Mouse (Mus musculus): ENCODE measurements at regions not wholly inside any gene's neighbourhood (a gene's known extent, or its start where the extent isn't known, plus 50 kb on each side); places are given as distances from the start of the nearest gene placed in this dataset.

DNA sequence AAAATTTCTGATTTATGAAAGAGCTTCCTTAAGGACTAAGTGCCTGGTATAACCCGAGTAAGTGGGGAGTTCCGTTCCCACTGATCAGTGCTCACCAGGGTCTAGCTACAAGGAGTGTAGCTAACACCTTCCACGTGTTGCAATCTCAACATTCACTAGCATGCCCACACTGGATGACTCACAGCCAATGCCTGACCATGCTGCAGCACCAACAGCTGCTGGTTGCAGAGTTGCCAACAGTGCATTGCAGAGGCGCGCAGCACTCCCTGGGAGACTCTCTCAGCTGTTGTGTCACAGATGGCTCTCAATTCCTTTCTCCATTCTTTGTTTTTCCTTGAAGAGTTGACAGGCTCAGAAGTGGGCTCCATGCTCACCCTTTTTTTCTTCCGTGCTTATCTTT lies 787.5 kb upstream of the Tenm3 start:
- Histone ChIP-seq H3K4me1 (ENCODE audit: control insufficient read depth, insufficient read depth, low read length) (no peaks in the 10 kb centered on the region), H3K4me3 (ENCODE audit: control insufficient read depth, low read depth, low read length) (no peak overlapping the region), H3K27me3 (ENCODE audit: control insufficient read depth, insufficient read depth, low read length) (no peaks in the 10 kb centered on the region), H3K36me3 (ENCODE audit: control insufficient read depth, insufficient read depth, low read length) (no peaks in the 10 kb centered on the region), H3K27ac (ENCODE audit: control insufficient read depth, insufficient read depth, low read depth, low read length) (no peak overlapping the region)
- TF ChIP-seq CTCF (IDR thresholded peaks at IDR 0.05; ENCODE audit: control insufficient read depth, insufficient read depth, insufficient replicate concordance, low read depth, low read length): no peak
- no peak for TF ChIP-seq POLR2A (IDR thresholded peaks at IDR 0.05; ENCODE audit: control insufficient read depth, low read depth, low read length)

DNA sequence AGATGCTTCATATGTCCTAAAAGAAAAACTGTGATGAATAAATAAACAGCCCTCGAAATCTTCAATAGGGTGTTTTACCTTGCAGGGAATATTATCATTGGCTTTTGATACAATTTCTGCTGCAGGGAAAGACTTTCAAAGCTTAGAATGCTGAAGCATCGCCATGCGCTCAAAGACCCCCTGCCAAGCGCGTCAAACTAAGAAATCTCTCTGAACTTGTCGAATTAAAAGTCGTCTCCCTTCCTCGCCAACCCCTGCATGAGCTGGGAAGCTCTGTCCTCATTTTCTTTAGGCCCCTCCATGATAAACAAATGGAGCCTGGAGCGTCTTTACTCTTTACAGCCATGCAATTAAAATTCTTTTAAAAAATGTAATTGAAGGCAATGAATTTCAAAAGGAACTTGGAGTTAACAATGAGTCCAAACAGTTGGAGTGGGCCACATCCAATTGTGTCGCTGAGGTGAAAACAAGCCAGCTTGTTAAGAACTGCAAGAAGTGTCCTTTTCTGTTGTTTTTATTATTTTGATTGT lies 784.3 kb upstream of the Tenm3 start:
- no peaks in the 10 kb centered on the region for H3K4me1 ChIP-seq (ENCODE audit: control insufficient read depth, insufficient read depth, low read length)
- TF ChIP-seq CTCF (IDR thresholded peaks at IDR 0.05; ENCODE audit: control insufficient read depth, insufficient read depth, insufficient replicate concordance, low read depth, low read length): no peak
- TF ChIP-seq POLR2A (IDR thresholded peaks at IDR 0.05; ENCODE audit: control insufficient read depth, low read depth, low read length): no peak
- no peak overlapping the region for H3K4me3 ChIP-seq (ENCODE audit: control insufficient read depth, low read depth, low read length)
- H3K36me3 ChIP-seq (ENCODE audit: control insufficient read depth, insufficient read depth, low read length): no peaks in the 10 kb centered on the region
- H3K27me3 ChIP-seq (ENCODE audit: control insufficient read depth, insufficient read depth, low read length): no peaks in the 10 kb centered on the region
- H3K27ac ChIP-seq (ENCODE audit: control insufficient read depth, insufficient read depth, low read depth, low read length): no peak overlapping the region

DNA sequence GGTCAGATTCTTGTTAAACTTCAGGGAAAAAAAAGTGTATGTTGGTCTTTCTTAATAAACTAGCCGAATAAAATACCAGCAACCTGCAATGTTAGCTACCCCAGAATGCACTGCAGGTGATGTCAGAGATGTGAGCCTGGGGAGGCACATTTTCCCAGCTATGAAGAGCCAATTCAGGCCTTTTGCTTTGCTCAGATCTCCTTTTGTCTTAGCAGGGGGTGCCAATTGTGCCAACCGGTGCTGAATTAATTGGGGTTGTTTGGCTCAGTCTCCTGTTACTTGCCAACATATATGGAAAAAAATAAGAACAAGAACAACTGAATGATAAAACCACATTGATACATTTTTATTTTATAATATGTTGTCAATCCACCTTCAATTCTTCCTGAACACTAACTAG lies 751.8 kb upstream of the Tenm3 start:
- H3K4me1 ChIP-seq (ENCODE audit: control insufficient read depth, insufficient read depth, low read length): no peaks in the 10 kb centered on the region
- TF ChIP-seq POLR2A (IDR thresholded peaks at IDR 0.05; ENCODE audit: control insufficient read depth, low read depth, low read length) (no peak), CTCF (IDR thresholded peaks at IDR 0.05; ENCODE audit: control insufficient read depth, insufficient read depth, insufficient replicate concordance, low read depth, low read length) (no peak)
- H3K27ac ChIP-seq (ENCODE audit: control insufficient read depth, insufficient read depth, low read depth, low read length): no peak overlapping the region

DNA sequence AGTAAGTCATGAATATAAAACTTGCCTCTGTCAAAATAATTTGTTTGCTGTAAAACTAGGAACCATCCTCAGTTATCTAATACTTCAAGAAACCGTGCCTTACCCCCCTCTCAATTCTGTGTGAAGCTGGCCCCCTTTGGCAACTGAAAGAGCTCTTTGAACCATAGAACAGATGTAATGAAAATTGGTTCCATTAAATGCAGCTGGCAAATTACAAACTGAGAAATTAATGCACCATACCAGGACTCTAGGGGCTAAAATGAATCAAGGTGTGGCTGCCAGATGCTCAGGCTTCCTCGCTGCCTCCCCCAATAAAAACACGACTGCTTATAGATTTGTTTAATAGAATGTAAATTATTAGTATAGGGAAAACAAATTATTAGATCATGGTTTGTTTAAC lies 723.7 kb upstream of the Tenm3 start:
- no peak overlapping the region for H3K27ac ChIP-seq (ENCODE audit: control insufficient read depth, insufficient read depth, low read depth, low read length)
- no peaks in the 10 kb centered on the region for H3K4me1 ChIP-seq (ENCODE audit: control insufficient read depth, insufficient read depth, low read length)
- no peaks in the 10 kb centered on the region for H3K27me3 ChIP-seq (ENCODE audit: control insufficient read depth, insufficient read depth, low read length)
- no peaks in the 10 kb centered on the region for H3K36me3 ChIP-seq (ENCODE audit: control insufficient read depth, insufficient read depth, low read length)
- no peak overlapping the region for H3K4me3 ChIP-seq (ENCODE audit: control insufficient read depth, low read depth, low read length)
- TF ChIP-seq POLR2A (IDR thresholded peaks at IDR 0.05; ENCODE audit: control insufficient read depth, low read depth, low read length): no peak
- TF ChIP-seq CTCF (IDR thresholded peaks at IDR 0.05; ENCODE audit: control insufficient read depth, insufficient read depth, insufficient replicate concordance, low read depth, low read length): no peak

More for the DNA sequence above, 751.8 kb upstream of the Tenm3 start:
- Histone ChIP-seq H3K27me3 (ENCODE audit: control insufficient read depth, insufficient read depth, low read length) (no peaks in the 10 kb centered on the region), H3K4me3 (ENCODE audit: control insufficient read depth, low read depth, low read length) (no peak overlapping the region), H3K36me3 (ENCODE audit: control insufficient read depth, insufficient read depth, low read length) (no peaks in the 10 kb centered on the region)

DNA sequence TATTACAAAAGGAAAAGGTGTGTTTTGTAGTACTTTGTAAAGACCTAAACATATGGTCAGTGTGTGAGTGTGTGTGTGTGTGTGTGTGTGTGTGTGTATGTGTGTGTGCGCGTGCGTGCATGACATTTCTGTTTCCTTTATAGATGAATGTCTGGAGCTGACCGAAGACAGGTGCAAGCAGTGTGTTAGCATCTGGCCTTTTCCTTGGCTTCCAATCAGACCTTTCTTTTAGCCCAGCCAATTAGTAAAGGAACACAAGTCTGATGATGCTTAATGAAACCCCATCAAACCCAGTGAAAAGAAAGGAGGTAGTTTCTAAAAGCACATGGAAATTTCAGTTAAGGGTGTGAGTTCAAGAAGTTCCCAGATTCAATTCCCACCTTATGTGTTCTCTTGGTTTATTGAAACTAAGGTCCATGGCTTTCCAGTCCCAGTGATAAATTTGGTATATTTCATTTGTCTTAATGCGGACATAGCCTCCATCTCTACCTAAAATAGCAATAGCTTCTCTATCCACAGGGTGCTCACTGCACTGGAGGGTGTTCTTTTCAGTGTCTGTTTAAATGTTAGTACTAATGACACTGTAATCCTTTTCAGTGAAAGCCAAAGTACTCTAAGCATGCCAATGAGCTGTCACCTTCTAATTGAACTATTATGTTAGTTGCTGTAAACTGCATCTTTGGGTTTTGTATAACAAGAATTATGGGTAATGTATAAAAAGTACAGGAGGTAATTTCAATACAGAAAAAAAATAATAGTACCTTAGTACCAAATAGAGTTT lies 719.9 kb upstream of the Tenm3 start:
- no peaks in the 10 kb centered on the region for H3K4me1 ChIP-seq (ENCODE audit: control insufficient read depth, insufficient read depth, low read length)
- H3K27me3 ChIP-seq (ENCODE audit: control insufficient read depth, insufficient read depth, low read length): no peaks in the 10 kb centered on the region
- H3K36me3 ChIP-seq (ENCODE audit: control insufficient read depth, insufficient read depth, low read length): no peaks in the 10 kb centered on the region
- TF ChIP-seq POLR2A (IDR thresholded peaks at IDR 0.05; ENCODE audit: control insufficient read depth, low read depth, low read length) (no peak), CTCF (IDR thresholded peaks at IDR 0.05; ENCODE audit: control insufficient read depth, insufficient read depth, insufficient replicate concordance, low read depth, low read length) (no peak)
- H3K4me3 ChIP-seq (ENCODE audit: control insufficient read depth, low read depth, low read length): no peak overlapping the region
- H3K27ac ChIP-seq (ENCODE audit: control insufficient read depth, insufficient read depth, low read depth, low read length): no peak overlapping the region

DNA sequence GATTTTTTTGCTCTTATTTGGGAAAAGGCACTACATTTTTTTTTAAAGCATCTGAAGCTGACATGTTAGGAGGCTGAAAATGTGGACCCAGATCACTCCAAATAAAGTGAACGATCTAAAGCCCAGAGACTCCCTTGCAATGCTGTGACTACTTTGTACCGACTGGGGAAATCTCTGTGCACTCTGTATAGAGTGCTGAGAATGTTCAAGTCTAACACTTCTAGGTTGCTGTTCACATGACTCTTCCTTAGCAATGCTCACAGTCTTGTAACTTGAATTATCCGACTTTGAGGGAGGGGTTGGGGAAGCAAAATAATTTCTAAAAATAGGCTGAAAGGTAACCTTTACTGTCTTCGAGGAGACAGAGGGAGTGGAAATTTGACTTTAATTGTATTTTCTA lies 719.2 kb upstream of the Tenm3 start:
- Histone ChIP-seq H3K27ac (ENCODE audit: control insufficient read depth, insufficient read depth, low read depth, low read length) (no peak overlapping the region), H3K4me3 (ENCODE audit: control insufficient read depth, low read depth, low read length) (no peak overlapping the region), H3K36me3 (ENCODE audit: control insufficient read depth, insufficient read depth, low read length) (no peaks in the 10 kb centered on the region), H3K4me1 (ENCODE audit: control insufficient read depth, insufficient read depth, low read length) (no peaks in the 10 kb centered on the region), H3K27me3 (ENCODE audit: control insufficient read depth, insufficient read depth, low read length) (no peaks in the 10 kb centered on the region)
- TF ChIP-seq CTCF (IDR thresholded peaks at IDR 0.05; ENCODE audit: control insufficient read depth, insufficient read depth, insufficient replicate concordance, low read depth, low read length): no peak
- TF ChIP-seq POLR2A (IDR thresholded peaks at IDR 0.05; ENCODE audit: control insufficient read depth, low read depth, low read length): no peak

DNA sequence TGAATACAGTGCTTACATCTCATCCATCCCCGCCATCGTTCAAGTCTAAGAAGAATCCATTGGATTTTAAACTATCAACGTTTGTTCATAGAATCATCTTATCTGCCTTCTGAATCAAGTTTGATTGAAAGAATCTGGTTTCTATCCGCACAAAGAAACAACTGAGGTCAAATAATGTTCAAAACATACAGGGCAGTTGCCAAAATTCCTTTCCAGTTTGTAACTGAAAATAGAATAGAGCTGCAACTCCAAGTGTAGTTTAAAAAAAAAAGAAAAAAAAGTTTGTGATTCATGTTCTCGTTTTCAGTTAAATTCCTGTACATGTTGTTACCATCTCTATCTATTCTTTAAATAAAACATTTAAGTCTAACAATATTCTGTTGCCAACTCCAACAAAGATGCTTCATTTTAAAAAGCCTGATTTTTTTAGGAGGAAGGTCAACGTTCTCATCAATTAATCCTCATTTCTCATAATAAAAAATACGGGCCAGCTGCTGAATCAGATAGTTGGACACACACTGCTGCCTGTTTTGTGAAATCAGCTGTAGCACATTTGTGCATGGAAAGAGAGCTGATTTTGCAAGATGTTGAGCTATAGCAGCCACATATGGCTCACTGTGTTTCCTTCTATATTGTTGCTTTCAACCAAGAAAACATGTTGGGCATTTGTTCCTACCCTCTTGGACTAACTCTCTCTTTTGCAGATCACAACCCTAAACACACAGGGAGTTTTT lies 712.1 kb upstream of the Tenm3 start:
- no peak for TF ChIP-seq POLR2A (IDR thresholded peaks at IDR 0.05; ENCODE audit: control insufficient read depth, low read depth, low read length)
- no peak for TF ChIP-seq CTCF (IDR thresholded peaks at IDR 0.05; ENCODE audit: control insufficient read depth, insufficient read depth, insufficient replicate concordance, low read depth, low read length)
- H3K36me3 ChIP-seq (ENCODE audit: control insufficient read depth, insufficient read depth, low read length): no peaks in the 10 kb centered on the region
- H3K27me3 ChIP-seq (ENCODE audit: control insufficient read depth, insufficient read depth, low read length): no peaks in the 10 kb centered on the region
- no peak overlapping the region for H3K27ac ChIP-seq (ENCODE audit: control insufficient read depth, insufficient read depth, low read depth, low read length)
- H3K4me3 ChIP-seq (ENCODE audit: control insufficient read depth, low read depth, low read length): no peak overlapping the region
- no peaks in the 10 kb centered on the region for H3K4me1 ChIP-seq (ENCODE audit: control insufficient read depth, insufficient read depth, low read length)
